Mouse (Mus musculus) MEL (cell line): ENCODE data around the gene Vav3. TPM values are rescaled to one million over a fixed set of nuclear protein-coding genes. Genes with fewer than 3 reads are reported as not detected.

Experiments
- DNase-seq: peaks from one replicate; pipeline ENCODE4 v3.0.0; 2011; ENCODE audit warnings: low read depth, low spot score
- H3K27ac ChIP-seq: 2 replicates; pipeline ENCODE4 v1.5.1; 2012; ENCODE audit warnings: low read depth, mild to moderate bottlenecking, control low read depth, low read length, moderate library complexity; ENCODE audit not compliant: control insufficient read depth
- H3K27me3 ChIP-seq, 2 experiments: fragments of 150-350 bp in 1 of 2; sonication (generic) in 1 of 2; 2 replicates each; pipeline ENCODE4 v1.6.1; 2012; ENCODE audit warnings: low read length in 2 of 2, mild to moderate bottlenecking in 2 of 2, improper control_type of control experiment in 1 of 2, moderate library complexity in 1 of 2; ENCODE audit not compliant: insufficient read depth in 2 of 2, control insufficient read depth in 1 of 2
- H3K36me3 ChIP-seq, 2 experiments: 2 replicates each; pipeline ENCODE4 v1.6.1; 2012 to 2014; ENCODE audit warnings: low read length in 2 of 2, improper control_type of control experiment in 1 of 2, inconsistent platforms in 1 of 2, mild to moderate bottlenecking in 1 of 2; ENCODE audit not compliant: insufficient read depth in 2 of 2, control insufficient read depth in 1 of 2
- H3K4me1 ChIP-seq, 2 experiments: fragments of 150-350 bp in 1 of 2; sonication (generic) in 1 of 2; 2 replicates each; pipeline ENCODE4 v1.6.1; 2012; ENCODE audit warnings: low read length in 2 of 2, improper control_type of control experiment in 1 of 2, mild to moderate bottlenecking in 1 of 2; ENCODE audit not compliant: insufficient read depth in 2 of 2, control insufficient read depth in 1 of 2
- H3K4me3 ChIP-seq, 2 experiments: fragments of 150-350 bp in 1 of 2; sonication (generic) in 1 of 2; 2 replicates each; pipeline ENCODE4 v1.5.1; 2012; ENCODE audit warnings: low read depth in 2 of 2, low read length in 2 of 2, mild to moderate bottlenecking in 2 of 2, moderate library complexity in 2 of 2, control low read depth in 1 of 2, improper control_type of control experiment in 1 of 2; ENCODE audit not compliant: control insufficient read depth in 1 of 2, insufficient read depth in 1 of 2
- H3K79me2 ChIP-seq: 2 replicates; pipeline ENCODE4 v1.6.1; 2012; ENCODE audit warnings: mild to moderate bottlenecking, low read length, moderate library complexity; ENCODE audit not compliant: control insufficient read depth, poor library complexity, insufficient read depth
- H3K9ac ChIP-seq: 2 replicates; pipeline ENCODE4 v1.6.1; 2012; ENCODE audit warnings: low read depth, mild to moderate bottlenecking, control low read depth, low read length, moderate library complexity; ENCODE audit not compliant: control insufficient read depth, poor library complexity, severe bottlenecking
- H3K9me3 ChIP-seq: fragments of 150-350 bp; sonication (generic); replicated peaks from 2 replicates; pipeline ENCODE4 v1.6.1; 2012; ENCODE audit warnings: mild to moderate bottlenecking, low read length, improper control_type of control experiment, moderate library complexity; ENCODE audit not compliant: insufficient read depth
- BHLHE40 ChIP-seq: IDR thresholded peaks from 2 replicates; pipeline ENCODE4 v1.6.1; 2012; ENCODE audit warnings: low read depth, mild to moderate bottlenecking, inconsistent platforms, low read length, improper control_type of control experiment, borderline replicate concordance
- CHD1 ChIP-seq: IDR thresholded peaks from 2 replicates; pipeline ENCODE4 v1.6.1; 2012; ENCODE audit warnings: low read depth, mild to moderate bottlenecking, inconsistent platforms, low read length, improper control_type of control experiment
- CHD2 ChIP-seq: IDR thresholded peaks from 2 replicates; pipeline ENCODE4 v1.6.1; 2011; ENCODE audit warnings: low read length, improper control_type of control experiment
- CTCF ChIP-seq, 3 experiments: IDR thresholded peaks in 2 of 3; conservative IDR thresholded peaks in 1 of 3; 2 replicates each; pipeline ENCODE4 v1.5.1; 2011 to 2012; ENCODE audit warnings: low read length in 3 of 3, low read depth in 2 of 3, mild to moderate bottlenecking in 2 of 3, improper control_type of control experiment in 1 of 3, inconsistent platforms in 1 of 3, mixed read lengths in 1 of 3, moderate library complexity in 1 of 3; ENCODE audit not compliant: control insufficient read depth in 1 of 3, insufficient read depth in 1 of 3, poor library complexity in 1 of 3, severe bottlenecking in 1 of 3
- E2F4 ChIP-seq: IDR thresholded peaks from 2 replicates; pipeline ENCODE4 v1.6.1; 2011; ENCODE audit warnings: low read depth, low read length, improper control_type of control experiment, borderline replicate concordance
- ELF1 ChIP-seq: IDR thresholded peaks from 2 replicates; pipeline ENCODE4 v1.6.1; 2014; ENCODE audit warnings: low read depth, mild to moderate bottlenecking, inconsistent platforms, low read length, improper control_type of control experiment, moderate library complexity
- ETS1 ChIP-seq: IDR thresholded peaks from 2 replicates; pipeline ENCODE4 v1.6.1; 2012; ENCODE audit warnings: low read depth, mild to moderate bottlenecking, inconsistent platforms, low read length, improper control_type of control experiment, moderate library complexity
- JUND ChIP-seq: IDR thresholded peaks from 2 replicates; pipeline ENCODE4 v1.6.1; 2011; ENCODE audit warnings: low read depth, mild to moderate bottlenecking, improper control_type of control experiment, low read length
- MAFK ChIP-seq: IDR thresholded peaks from 2 replicates; pipeline ENCODE4 v1.6.1; 2011; ENCODE audit warnings: low read depth, mild to moderate bottlenecking, low read length, improper control_type of control experiment, borderline replicate concordance
- MAZ ChIP-seq: IDR thresholded peaks from 2 replicates; pipeline ENCODE4 v1.6.1; 2012; ENCODE audit warnings: low read depth, mild to moderate bottlenecking, inconsistent platforms, low read length, improper control_type of control experiment
- MYC ChIP-seq: IDR thresholded peaks from 2 replicates; pipeline ENCODE4 v1.6.1; 2011; ENCODE audit warnings: low read depth, mild to moderate bottlenecking, low read length, improper control_type of control experiment, moderate library complexity
- NELFE ChIP-seq: IDR thresholded peaks from 2 replicates; pipeline ENCODE4 v1.6.1; 2011; ENCODE audit warnings: low read depth, low read length, improper control_type of control experiment
- NRF1 ChIP-seq: IDR thresholded peaks from 2 replicates; pipeline ENCODE4 v1.6.1; 2014; ENCODE audit warnings: low read depth, mild to moderate bottlenecking, inconsistent platforms, low read length, improper control_type of control experiment, moderate library complexity; ENCODE audit not compliant: poor library complexity, insufficient read depth, severe bottlenecking
- RAD21 ChIP-seq: IDR thresholded peaks from 2 replicates; pipeline ENCODE4 v1.6.1; 2011; ENCODE audit warnings: mild to moderate bottlenecking, low read depth, low read length, improper control_type of control experiment
- SIN3A ChIP-seq: IDR thresholded peaks from 2 replicates; pipeline ENCODE4 v1.6.1; 2012; ENCODE audit warnings: low read length, improper control_type of control experiment, inconsistent platforms
- TAL1 ChIP-seq: IDR thresholded peaks from 2 replicates; pipeline ENCODE4 v1.6.1; 2012; ENCODE audit warnings: mild to moderate bottlenecking, inconsistent platforms, low read length, moderate library complexity, mixed read lengths
- TBP ChIP-seq: IDR thresholded peaks from 2 replicates; pipeline ENCODE4 v1.8.0; 2011; ENCODE audit warnings: low read depth, low read length, improper control_type of control experiment
- USF1 ChIP-seq: IDR thresholded peaks from 2 replicates; pipeline ENCODE4 v1.6.1; 2014; ENCODE audit warnings: low read depth, mild to moderate bottlenecking, inconsistent platforms, low read length, improper control_type of control experiment, moderate library complexity
- polyA plus RNA-seq, 2 experiments: library from polyadenylated mRNA; stranded (reverse) in 1 of 2; unstranded in 1 of 2; fragments of >175 nt in 1 of 2; fragments of >200 nt in 1 of 2; gene quantifications; 2 replicates each; pipeline versions ENCODE4 v1.2.1 to v1.2.4; 2012; ENCODE audit warnings: low replicate concordance in 2 of 2, low read depth in 1 of 2; ENCODE audit not compliant: insufficient read length in 2 of 2, insufficient read depth in 1 of 2, missing spikeins in 1 of 2
- total RNA-seq: library from RNA; depleted of rRNA; stranded (reverse); fragments of 300-350 nt; gene quantifications from 2 replicates; pipeline ENCODE4 v1.2.3, GENCODE M21; 2012

Vav3 gene
- total and polyA plus RNA-seq, 3 experiments: not detected

DNA sequence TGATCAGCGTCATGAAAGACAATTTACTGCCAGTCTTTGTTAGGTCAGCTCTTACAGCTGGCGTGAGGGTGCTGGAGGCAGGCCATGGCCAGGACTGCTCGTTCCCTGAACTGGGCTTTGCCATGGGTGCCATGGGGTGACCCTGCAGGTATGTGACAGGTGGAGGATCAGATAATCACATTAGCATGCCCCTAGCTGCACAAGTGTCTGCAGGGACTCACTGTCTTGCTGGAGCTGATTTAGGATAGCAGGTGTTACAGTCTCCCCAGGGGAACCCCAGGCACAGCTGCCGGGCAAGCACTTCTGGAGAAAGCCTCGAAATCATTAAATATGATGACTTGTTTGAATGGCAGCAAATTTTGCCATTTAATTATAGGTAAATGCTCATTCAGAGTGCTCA, 156.0 kb downstream of the Vav3 start:
- no peak overlapping the region for H3K4me3 ChIP-seq
- H3K36me3 ChIP-seq: no peaks in the 10 kb centered on the region
- H3K27me3 ChIP-seq: no peaks in the 10 kb centered on the region; a peak in 2 of 4 replicates
- H3K9ac ChIP-seq: no peak overlapping the region
- no peaks in the 10 kb centered on the region for H3K9me3 ChIP-seq
- no peaks in the 10 kb centered on the region for H3K4me1 ChIP-seq
- no peak overlapping the region for H3K27ac ChIP-seq
- H3K79me2 ChIP-seq: no peaks in the 10 kb centered on the region
- no peak for DNase-seq
- TF ChIP-seq CHD2: no peak
- no peak for TF ChIP-seq TBP
- no peak for TF ChIP-seq TAL1
- no peak for TF ChIP-seq MAFK
- TF ChIP-seq USF1: no peak
- TF ChIP-seq NELFE: no peak
- TF ChIP-seq JUND: no peak
- no peak for TF ChIP-seq BHLHE40
- no peak for TF ChIP-seq ETS1
- no peak for TF ChIP-seq NRF1
- no peak for TF ChIP-seq ELF1
- TF ChIP-seq E2F4: no peak
- TF ChIP-seq RAD21: no peak
- TF ChIP-seq SIN3A: no peak
- TF ChIP-seq, all 39 proteins: peak for 0

DNA sequence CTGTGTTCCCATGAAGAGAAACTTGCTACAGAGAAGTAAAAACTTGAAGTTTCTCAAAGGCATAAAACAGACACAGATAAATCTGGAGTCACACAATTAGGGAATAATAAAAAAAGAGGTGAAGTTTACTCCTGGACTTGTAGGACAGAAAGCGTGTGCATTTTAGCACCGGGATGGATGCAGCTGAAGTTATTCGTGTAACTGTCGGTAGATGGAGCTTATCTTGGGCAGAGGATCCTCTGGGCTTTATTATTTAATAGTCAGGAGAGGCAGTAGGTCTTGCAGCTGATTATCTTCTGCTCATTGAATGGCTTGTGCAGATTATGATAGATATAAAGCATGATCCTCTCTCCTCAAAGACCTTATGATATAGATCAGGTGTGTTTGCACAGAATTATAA, 156.6 kb downstream of the Vav3 start:
- H3K36me3 ChIP-seq: no peaks in the 10 kb centered on the region

DNA sequence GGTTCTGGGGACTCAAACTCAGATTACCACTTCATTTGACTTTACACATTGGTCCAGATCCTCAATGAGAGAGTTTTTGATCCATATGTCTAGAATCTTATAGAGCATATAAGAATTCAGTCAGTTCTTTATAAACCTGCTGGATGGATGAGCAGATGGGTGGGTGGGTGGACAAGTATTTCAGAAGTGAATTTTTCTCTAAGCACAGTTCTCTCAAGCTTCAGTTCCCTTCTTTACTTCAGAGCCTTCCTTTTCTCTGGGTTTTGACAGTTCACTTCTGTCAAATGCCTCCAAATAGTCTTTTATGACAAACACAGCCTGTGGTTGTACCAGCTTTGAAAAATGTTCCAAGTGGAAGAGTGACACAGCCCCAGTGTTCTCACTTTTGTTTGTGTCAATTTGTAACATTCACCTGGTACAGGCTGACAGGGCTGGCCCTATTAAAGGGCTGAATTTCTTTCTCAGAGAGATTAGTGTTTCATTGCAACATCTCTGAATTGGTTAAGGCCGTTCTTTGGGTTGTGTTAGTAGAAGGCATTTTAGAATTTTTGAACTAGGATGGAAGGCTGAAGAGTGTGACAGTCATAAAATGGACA, 159.5 kb downstream of the Vav3 start:
- no peaks in the 10 kb centered on the region for H3K9me3 ChIP-seq
- no peaks in the 10 kb centered on the region; a peak in 1 of 4 replicates for H3K27me3 ChIP-seq
- H3K79me2 ChIP-seq: no peaks in the 10 kb centered on the region
- no peak overlapping the region for H3K27ac ChIP-seq
- H3K4me1 ChIP-seq: no peaks in the 10 kb centered on the region
- H3K9ac ChIP-seq: no peak overlapping the region
- no peak for DNase-seq
- TF ChIP-seq MAZ (no peak), MAFK (no peak), BHLHE40 (no peak), MYC (no peak), CHD1 (no peak), JUND (no peak), ELF1 (no peak)
- TF ChIP-seq, all 39 proteins: peak for 0
- H3K36me3 ChIP-seq: no peaks in the 10 kb centered on the region
- H3K4me3 ChIP-seq: no peak overlapping the region

More for the DNA sequence above, 156.6 kb downstream of the Vav3 start:
- Histone ChIP-seq H3K4me1 (no peaks in the 10 kb centered on the region), H3K27me3 (no peaks in the 10 kb centered on the region; a peak in 1 of 4 replicates), H3K9ac (no peak overlapping the region), H3K9me3 (no peaks in the 10 kb centered on the region), H3K79me2 (no peaks in the 10 kb centered on the region), H3K27ac (no peak overlapping the region), H3K4me3 (no peak overlapping the region)
- DNase-seq: peak; percentile 4
- peak in 1 of 3 experiments; percentile 10; a peak in 1 of 6 replicates for TF ChIP-seq CTCF (IDR thresholded peaks at IDR 0.05 in 2 of 3, conservative IDR thresholded peaks at IDR 0.05 in 1 of 3; ENCODE audit: control insufficient read depth in 1 of 3, insufficient read depth in 1 of 3, low read depth in 2 of 3, low read length in 3 of 3, poor library complexity in 1 of 3, severe bottlenecking in 1 of 3)
- no peak for TF ChIP-seq MYC
